Mouse (Mus musculus) inflammation-experienced regulatory T-cells, adult 6 months (primary cell): ENCODE data around the gene Ttc19. TPM values are rescaled to one million over a fixed set of nuclear protein-coding genes. Genes with fewer than 3 reads are reported as not detected.
"Not testable (repeated sequence)": the region's sequence is repeated elsewhere in the genome, so short reads cannot be mapped to it uniquely, and the experiment has no call there.

ENCODE experiments used
- ATAC-seq: one replicate; pipeline ENCODE4 v1.8.0; 2017
- polyA plus RNA-seq, 3 experiments: library from polyadenylated mRNA; unstranded; fragments of 100-300 nt; shearing (Covaris generic); gene quantifications; one replicate each; pipeline ENCODE4 v1.2.1; 2017

Ttc19 gene
- polyA plus RNA-seq, 3 experiments from 2014 or later = 9.2 to 11.0 (median 10.5) TPM

DNA sequence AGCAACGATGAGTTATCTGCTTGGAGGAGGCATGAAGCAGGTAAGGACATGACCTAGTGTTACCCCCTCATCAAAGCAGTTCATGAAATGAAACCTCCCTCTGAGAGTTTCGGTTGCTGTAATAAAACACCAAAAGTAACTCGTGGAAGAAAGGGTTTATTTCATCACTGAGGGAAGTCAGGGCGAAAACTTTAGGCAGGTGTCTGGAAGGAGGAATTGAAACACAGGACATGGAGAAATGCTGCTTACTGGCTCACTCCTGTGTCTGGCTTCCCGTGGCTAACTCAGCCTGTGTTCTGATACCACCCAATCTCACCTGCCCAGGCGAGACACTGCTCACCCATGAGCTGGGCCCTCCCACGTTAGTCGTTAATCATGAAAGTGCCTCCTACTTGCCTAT lies 3.7 kb downstream of the Ttc19 start:
- no peak for ATAC-seq

GRCm38 (mm10) chr11:62287700-62288099 lies 6.4 kb downstream of the Ttc19 start:
- ATAC-seq = no peak

DNA sequence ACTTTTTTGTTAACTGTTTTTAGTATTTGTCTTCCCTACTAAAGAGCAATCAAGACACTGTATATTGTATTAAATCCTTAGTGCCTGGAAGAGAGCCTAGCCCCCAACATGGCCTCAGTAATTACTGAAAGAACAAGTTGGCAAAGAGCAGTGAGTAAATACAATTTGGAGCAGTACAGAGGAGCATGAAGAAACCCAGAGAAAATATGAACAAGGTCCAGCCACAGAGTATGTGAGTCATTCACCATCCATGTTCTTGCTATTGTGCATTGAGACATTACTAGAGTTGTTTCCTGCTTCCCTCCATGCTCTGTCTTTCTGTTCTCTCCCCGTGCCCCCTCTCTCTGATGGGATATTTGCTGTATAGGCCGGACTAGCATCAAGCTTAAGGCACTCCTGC lies 12.8 kb downstream of the Ttc19 start:
- ATAC-seq = no peak

GRCm38 (mm10) chr11:62298883-62299282 lies 17.6 kb downstream of the Ttc19 start:
- ATAC-seq = no peak

GRCm38 (mm10) chr11:62305866-62306265 lies 24.6 kb downstream of the Ttc19 start:
- no peak for ATAC-seq

DNA sequence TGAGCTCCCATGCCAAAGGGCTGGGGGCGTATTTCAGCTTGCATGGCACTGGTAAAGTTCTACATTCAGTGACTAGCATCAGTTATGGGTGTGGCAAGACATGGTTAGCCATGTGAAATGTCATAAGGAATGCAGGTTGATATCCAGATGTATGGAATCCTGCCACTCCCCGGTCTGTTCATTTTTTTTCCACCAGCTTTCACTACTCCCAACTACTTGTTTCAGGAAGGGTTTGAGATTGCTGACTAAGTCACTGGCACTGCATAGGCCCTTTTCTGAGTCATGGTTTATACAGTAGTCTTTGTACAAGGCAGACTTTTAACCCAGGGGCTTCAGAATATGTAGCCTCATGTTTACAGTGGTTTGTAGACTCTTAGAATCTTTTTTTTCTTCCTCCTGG lies 28.0 kb downstream of the Ttc19 start:
- ATAC-seq = no peak

DNA sequence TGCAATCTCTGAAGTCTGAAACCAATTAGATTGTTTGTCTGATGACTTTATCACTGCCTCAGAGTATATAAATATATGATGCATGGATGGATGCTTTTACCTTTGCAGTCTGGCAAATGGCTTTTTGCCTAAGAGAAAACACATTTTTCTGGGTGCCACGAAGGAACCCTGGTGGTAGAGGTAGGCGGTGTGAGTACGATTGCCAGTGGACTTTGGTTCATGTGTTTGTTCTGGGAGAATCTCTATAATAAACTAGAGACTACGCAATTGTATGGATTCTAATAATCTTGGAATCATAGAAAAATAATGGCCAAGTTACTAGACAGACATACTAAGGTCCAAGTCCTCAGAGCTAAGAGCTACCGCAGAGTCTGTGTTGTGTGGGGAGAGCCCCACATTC lies 33.7 kb downstream of the Ttc19 start:
- no peak for ATAC-seq

DNA sequence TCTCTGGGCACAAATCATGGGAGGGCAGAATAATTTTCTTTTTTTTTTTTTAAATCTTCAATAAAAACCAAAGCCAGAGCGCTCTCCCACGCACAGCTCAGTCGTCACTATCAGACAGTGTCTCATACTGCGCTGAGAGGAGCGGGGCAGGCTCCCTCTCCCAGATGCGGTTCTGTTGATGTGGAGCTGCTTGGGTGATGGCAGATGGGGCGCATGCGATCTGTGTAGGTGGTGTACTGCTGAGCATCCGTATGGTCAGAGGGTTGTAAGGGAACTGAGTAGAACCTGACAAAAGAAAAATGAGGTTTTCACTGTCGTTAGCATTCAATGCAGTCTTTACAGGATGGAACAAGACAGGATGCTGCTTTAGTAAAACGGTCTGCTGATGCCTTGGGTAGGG lies 36.5 kb downstream of the Ttc19 start:
- no peak for ATAC-seq

DNA sequence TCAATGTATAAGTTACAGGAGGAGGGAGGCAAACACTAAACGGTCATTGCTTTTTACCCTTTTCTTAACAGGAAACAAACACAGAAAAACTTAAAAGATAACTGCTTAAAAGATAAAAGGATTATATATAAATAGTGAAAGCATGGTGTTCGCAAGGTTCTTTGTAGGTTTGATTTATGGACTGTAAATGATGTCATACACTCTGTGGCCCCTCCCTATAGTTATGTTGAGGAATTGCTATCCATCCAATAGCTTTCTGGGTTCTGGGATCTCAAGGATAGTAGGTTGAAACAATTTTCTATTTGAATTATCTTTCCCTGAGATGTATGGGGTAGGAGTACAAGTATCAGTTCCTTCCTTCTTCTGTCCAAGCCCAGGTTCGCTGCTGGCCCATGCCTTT lies 38.8 kb downstream of the Ttc19 start:
- no peak for ATAC-seq

GRCm38 (mm10) chr11:62323659-62324058 lies 42.4 kb downstream of the Ttc19 start:
- ATAC-seq = no peak

GRCm38 (mm10) chr11:62331141-62331540 lies 49.9 kb downstream of the Ttc19 start:
- no peak for ATAC-seq

GRCm38 (mm10) chr11:62332228-62332627 lies 51.0 kb downstream of the Ttc19 start:
- ATAC-seq = no peak

GRCm38 (mm10) chr11:62343002-62343401 lies 61.7 kb downstream of the Ttc19 start:
- ATAC-seq = no peak

DNA sequence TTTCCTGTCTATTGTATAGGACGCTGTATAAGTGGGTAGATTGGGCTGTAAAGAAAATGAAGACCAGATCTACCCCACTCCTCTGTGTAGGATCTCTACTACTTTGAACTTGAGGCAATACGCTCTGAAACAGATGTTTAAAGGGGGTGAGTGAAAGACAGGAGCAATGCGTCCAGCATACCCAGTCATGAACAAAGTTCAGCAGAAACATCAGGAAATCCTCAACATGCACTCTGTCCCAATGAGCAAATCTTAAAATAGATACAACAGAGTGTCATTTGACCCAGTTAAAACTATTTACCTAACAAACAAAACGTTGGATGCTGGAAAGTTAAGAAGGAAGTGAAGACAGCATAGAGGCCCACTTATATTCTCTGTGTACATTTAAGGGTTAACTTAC lies 70.7 kb downstream of the Ttc19 start:
- ATAC-seq = no peak

DNA sequence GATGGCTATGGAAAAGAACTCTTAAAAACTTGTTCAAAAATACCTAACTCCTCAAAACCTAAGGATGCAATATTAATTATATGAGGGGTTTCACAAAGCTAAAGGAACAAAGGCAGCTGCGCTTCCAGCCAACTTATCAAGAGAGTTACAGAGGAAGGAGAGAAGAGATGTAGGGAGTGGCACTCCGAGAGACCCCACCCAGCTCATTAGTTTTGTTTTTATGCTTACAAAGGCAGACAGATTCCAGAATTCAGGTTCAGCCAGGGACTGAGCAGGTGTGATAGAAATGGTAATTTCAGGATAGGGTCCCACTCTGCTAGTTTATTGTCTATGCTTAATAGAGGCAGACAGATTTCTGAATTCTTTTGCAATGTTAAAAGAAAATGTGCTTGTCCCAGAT lies 73.9 kb downstream of the Ttc19 start:
- ATAC-seq = no peak

- ATAC-seq = no peak
These were observed 85.6 kb downstream of the Ttc19 start for GRCm38 (mm10) chr11:62366879-62367278.

- no peak for ATAC-seq
These were observed 88.7 kb downstream of the Ttc19 start for GRCm38 (mm10) chr11:62369924-62370323.

- no peak for ATAC-seq
These were observed 90.5 kb downstream of the Ttc19 start for GRCm38 (mm10) chr11:62371776-62372175.

DNA sequence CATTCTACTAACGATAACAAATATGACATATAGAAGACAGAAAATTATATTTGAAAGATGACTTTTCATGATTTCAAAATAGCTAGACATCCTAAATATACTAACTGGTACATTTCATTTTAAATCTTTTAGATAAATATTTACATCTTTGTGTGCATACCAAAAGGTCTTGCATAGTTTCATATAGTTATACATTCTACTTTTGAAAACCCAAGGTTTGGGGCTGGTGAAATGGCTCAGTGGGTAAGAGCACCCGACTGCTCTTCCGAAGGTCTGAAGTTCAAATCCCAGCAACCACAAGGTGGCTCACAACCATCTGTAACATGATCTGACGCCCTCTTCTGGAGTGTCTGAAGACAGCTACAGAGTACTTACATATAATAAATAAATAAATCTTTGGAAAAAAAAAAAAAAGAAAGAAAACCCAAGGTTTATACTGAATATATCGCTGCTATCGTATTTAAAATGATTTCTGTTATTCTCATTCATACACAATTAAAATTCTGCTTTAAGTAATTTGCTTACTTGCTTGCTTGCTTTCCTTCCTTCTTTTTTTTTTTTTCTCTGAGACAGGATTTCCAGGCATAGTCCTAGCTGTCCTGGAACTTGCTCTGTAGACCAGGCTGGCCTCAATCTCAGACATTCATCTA lies 96.1 kb downstream of the Ttc19 start:
- ATAC-seq = not testable (repeated sequence)

Other genes starting within 250 kb of the Ttc19 start
- gene Adora2b, start 32.5 kb upstream of the Ttc19 start, polyA plus RNA-seq = not detected
- 10 to 100 TPM in 1 of 3 experiments, 1 to 10 TPM in 2; 6.6 to 11.8 (median 7.7) TPM for gene Zswim7, start 98 bp upstream of the Ttc19 start, polyA plus RNA-seq
- gene Pigl, start 177.0 kb downstream of the Ttc19 start, polyA plus RNA-seq = 10 to 100 TPM in 2 of 3 experiments, 1 to 10 TPM in 1; 5.6 to 12.4 (median 11.5) TPM
- 100 to 1,000 TPM; 165 to 215 (median 193) TPM for gene Ncor1, start 177.1 kb downstream of the Ttc19 start, polyA plus RNA-seq